In genomic region chr13:4935940-4936339, GRCm38 (mm10) we compare ENCODE assay signal across 14 mouse cellular contexts.
DNase-seq lines count a peak whose midpoint lies in the region; ATAC-seq lines count a peak whose summit lies in the region.
"Had no signal": no experiment of that assay in that cellular context is flagged by ENCODE, and none has a peak within 500 bp of the region (broad histone marks: within the 10 kb centered on the region; RNA-seq: fewer than 3 reads in every experiment).

No protein-coding gene starts in this region.

- peak; percentile 6 for DNase-seq in adrenal gland, postnatal 10 days
- DNase-seq in adrenal gland, postnatal 14 days: no peak
- peak; percentile 39 for DNase-seq in 3T3-L1 (ENCODE audit: low read depth, low spot score)
- DNase-seq in ZHBTc4 (ENCODE audit: low read depth, low spot score): peak; percentile 0
- no peak for DNase-seq in cerebellum, adult 9-10 months
- DNase-seq in thymus, postnatal 36 days: no peak
- DNase-seq: cerebellum, adult 11-12 months; cerebellum, postnatal 10 days; embryo, embryonic 11 days; gastrocnemius, postnatal 10 days; heart, adult 2 months had no signal

- ATAC-seq in megakaryocyte-erythroid progenitor cell, adult 5-6 weeks (replicated peaks; ENCODE audit: low FRiP score, low TSS enrichment, poor library complexity, severe bottlenecking): peak; percentile 65
- ATAC-seq: forebrain, embryonic 14.5 days; intestine, embryonic 15.5 days had no signal

Comparison
In these comparisons a context has a peak if more than half of its experiments do, and no peak if none do; other contexts are left out.
1. DNase-seq: peak in adrenal gland, postnatal 10 days (single experiment), 3T3-L1 (single experiment) and ZHBTc4 (single experiment); none in adrenal gland, postnatal 14 days (single experiment), cerebellum, adult 9-10 months (single experiment) and thymus, postnatal 36 days (0 of 2).